Mouse (Mus musculus): ENCODE measurements at regions not wholly inside any gene's neighbourhood (a gene's known extent, or its start where the extent isn't known, plus 50 kb on each side); places are given as distances from the start of the nearest gene placed in this dataset.

DNA sequence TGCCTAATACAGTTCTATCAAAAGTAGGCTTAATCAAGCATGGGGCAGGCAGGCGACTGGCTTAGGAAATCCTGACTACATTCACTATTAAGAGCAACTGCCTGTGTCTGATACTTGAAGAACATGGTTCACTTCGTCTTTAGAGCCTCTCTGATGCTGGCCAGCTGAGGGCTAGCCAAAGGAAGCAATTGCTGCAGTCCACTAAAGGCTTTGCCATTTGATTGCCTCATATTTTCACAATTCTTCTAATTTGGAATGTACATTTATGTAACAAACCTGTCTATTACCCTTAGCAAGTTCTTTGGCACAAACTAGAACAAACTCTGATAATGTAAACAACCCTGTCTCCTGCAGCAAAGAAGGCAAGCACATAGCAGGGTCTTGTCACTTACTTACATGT is 505.2 kb downstream of the Nfib start:
- TF ChIP-seq CTCF (IDR thresholded peaks at IDR 0.05) (no peak), EP300 (IDR thresholded peaks at IDR 0.05; ENCODE audit: insufficient read depth, low read depth, low read length) (no peak), POLR2A (IDR thresholded peaks at IDR 0.05; ENCODE audit: insufficient read depth, low read depth, low read length) (no peak)
